Mouse (Mus musculus) heart, postnatal 0 days (tissue): ENCODE data around the gene Pigf. TPM values are rescaled to one million over a fixed set of nuclear protein-coding genes. Genes with fewer than 3 reads are reported as not detected.
"Not testable (repeated sequence)": the region's sequence is repeated elsewhere in the genome, so short reads cannot be mapped to it uniquely, and the experiment has no call there.

Source experiments
- ATAC-seq: fragments of 200-750 bp; cut with Nextera tagmentation; 2 replicates; pipeline ENCODE4 v1.8.0; 2017; ENCODE audit warnings: low read depth, moderate number of reproducible peaks, moderate library complexity; ENCODE audit not compliant: insufficient read depth
- DNase-seq: peaks from one replicate; pipeline ENCODE4 v3.0.0-alpha.2; 2016; ENCODE audit warnings: low spot score
- H3K27ac ChIP-seq: fragments of 300-500 bp; sonication (generic); 2 replicates; pipeline ENCODE4 v1.5.1; 2014; ENCODE audit warnings: low read depth, mild to moderate bottlenecking
- H3K27me3 ChIP-seq: fragments of 300-500 bp; sonication (generic); 2 replicates; pipeline ENCODE4 v1.6.1; 2014; ENCODE audit warnings: low read length, mixed read lengths; ENCODE audit not compliant: control insufficient read depth, insufficient read depth
- H3K36me3 ChIP-seq: fragments of 300-500 bp; sonication (generic); replicated peaks from 2 replicates; pipeline ENCODE4 v1.6.1; 2014; ENCODE audit warnings: low read length, mixed read lengths; ENCODE audit not compliant: control insufficient read depth, insufficient read depth
- H3K4me1 ChIP-seq: fragments of 300-500 bp; sonication (generic); 2 replicates; pipeline ENCODE4 v1.6.1; 2014; ENCODE audit warnings: antibody characterized with exemption; ENCODE audit not compliant: control insufficient read depth, insufficient read depth
- H3K4me2 ChIP-seq: fragments of 300-500 bp; sonication (generic); 2 replicates; pipeline ENCODE4 v1.6.1; 2014; ENCODE audit warnings: low read depth, mild to moderate bottlenecking, low read length, moderate library complexity
- H3K4me3 ChIP-seq: fragments of 300-500 bp; sonication (generic); 2 replicates; pipeline ENCODE4 v1.5.1; 2014; ENCODE audit warnings: low read depth, low read length
- H3K9ac ChIP-seq: fragments of 300-500 bp; sonication (generic); replicated peaks from 2 replicates; pipeline ENCODE4 v1.6.1; 2014; ENCODE audit warnings: low read depth, low read length, mixed read lengths
- H3K9me3 ChIP-seq: fragments of 300-500 bp; sonication (generic); replicated peaks from 2 replicates; pipeline ENCODE4 v1.6.1; 2016; ENCODE audit warnings: low read length; ENCODE audit not compliant: control insufficient read depth
- CTCF ChIP-seq: IDR thresholded peaks from 2 replicates; pipeline ENCODE4 v1.5.1; 2016; ENCODE audit warnings: antibody characterized with exemption, control low read depth, low read depth
- EP300 ChIP-seq: IDR thresholded peaks from 2 replicates; pipeline ENCODE4 v1.6.1; 2016; ENCODE audit warnings: antibody characterized with exemption, low read depth
- WGBS: fragments of 180-500 bp; shearing (Covaris S2); extraction: QIAGEN DNeasy Blood & Tissue Kit; methylation state at CpG from one replicate; pipeline ENCODE4 v1.1.7; 2014; 5-methylcytosine and 5-hydroxymethylcytosine counted together
- polyA plus RNA-seq: library from polyadenylated mRNA; unstranded; fragments of >200 nt; fragmentation: Nextera tagmentation; extraction: Ambion mirVana; gene quantifications from 2 replicates; pipeline ENCODE4 v1.2.1, GENCODE M21; 2015
- total RNA-seq: library from RNA; depleted of rRNA; stranded (reverse); fragments of >200 nt; gene quantifications from 2 replicates; pipeline ENCODE4 v1.2.3, GENCODE M21; 2014; ENCODE audit warnings: low replicate concordance; rRNA removed

Pigf gene
- 5.0 and 10.1 TPM in 2 replicates for total RNA-seq
- polyA plus RNA-seq: 9.0 and 12.2 TPM in 2 replicates

DNA sequence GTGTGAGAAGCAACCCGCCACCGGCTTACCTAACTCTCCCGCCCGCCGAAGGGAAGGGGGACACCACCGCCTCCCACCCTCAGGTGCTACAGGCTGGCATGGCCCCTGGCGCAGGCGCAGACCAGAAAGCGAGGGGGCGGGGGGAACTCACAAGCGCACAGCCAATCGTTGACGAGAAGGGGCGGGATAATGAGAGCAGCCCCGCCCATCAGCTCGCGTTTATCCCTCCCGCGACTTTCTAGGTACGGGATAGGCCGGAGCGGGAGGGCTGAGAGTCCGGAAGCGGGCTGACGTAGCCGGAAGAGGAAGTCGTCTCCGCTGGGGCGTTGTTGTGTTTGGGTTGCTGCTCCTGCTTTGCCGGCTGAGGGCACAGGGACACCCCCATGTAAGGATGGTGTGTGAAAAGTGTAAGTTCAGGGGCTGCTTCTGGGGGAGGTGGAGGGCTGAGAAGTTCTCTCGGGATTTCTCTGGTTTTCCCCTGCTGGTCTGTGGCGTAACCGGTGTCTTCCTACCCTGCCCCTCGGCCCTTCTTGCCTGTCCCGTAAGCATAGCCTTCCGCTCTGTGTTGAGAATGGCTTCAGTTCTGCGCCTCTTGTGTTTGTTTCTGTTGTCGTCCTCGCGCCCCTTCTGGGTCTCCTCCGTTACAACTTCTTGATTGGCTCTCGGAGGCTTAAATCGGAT is at the start of gene Pigf, which contains the start of gene Cript:
Pigf (minus strand) TSS at position 138 of the 681 bp plus-strand sequence.
Cript (plus strand) TSS at position 282 of the 681 bp plus-strand sequence.
- peaks cover 6% of the 10 kb centered on the region; the same call in 1 of the 2 replicates for H3K4me1 ChIP-seq
- peak within 1 kb of the TSS; percentile 99 for H3K4me2 ChIP-seq
- no peaks in the 10 kb centered on the region for H3K27me3 ChIP-seq
- peak; percentile 100 for ATAC-seq
- under 1% methylated on average over 41 of the region's 43 CpGs for WGBS
- H3K9ac ChIP-seq: peak within 1 kb of the TSS; percentile 77
- peaks cover 10% of the 10 kb centered on the region; the same call in 1 of the 2 replicates for H3K36me3 ChIP-seq
- peak within 1 kb of the TSS; percentile 74 for H3K4me3 ChIP-seq
- H3K9me3 ChIP-seq: no peaks in the 10 kb centered on the region
- H3K27ac ChIP-seq: peak within 1 kb of the TSS; percentile 68
- peak; percentile 99 for DNase-seq
- no peak for TF ChIP-seq EP300
- no peak for TF ChIP-seq CTCF

DNA sequence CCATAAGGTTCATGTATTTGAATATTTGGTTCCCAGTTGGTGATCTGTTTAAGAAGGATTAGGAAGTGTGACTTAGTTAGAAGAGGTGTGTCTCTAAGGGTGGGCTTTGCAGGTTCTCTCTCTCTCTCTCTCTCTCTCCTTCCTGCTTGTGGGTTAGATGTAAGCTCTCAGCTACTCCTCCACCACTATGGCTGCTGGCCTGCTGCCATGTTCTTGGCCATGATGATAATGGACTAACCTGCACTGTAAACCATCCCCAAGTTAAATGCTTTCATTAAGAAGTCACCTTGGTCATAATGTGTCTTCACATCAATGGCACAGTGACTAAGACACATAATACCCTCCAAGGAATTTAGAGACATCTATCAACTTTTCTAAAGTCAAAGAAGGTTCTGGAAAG is 48.3 kb upstream of the Pigf start:
- Histone ChIP-seq H3K9ac (no peak overlapping the region), H3K4me1 (no peaks in the 10 kb centered on the region), H3K4me3 (no peak overlapping the region), H3K9me3 (no peaks in the 10 kb centered on the region), H3K4me2 (no peak overlapping the region), H3K36me3 (no peaks in the 10 kb centered on the region), H3K27me3 (no peaks in the 10 kb centered on the region), H3K27ac (no peak overlapping the region)
- TF ChIP-seq CTCF (no peak), EP300 (no peak)
- ATAC-seq: no peak
- no peak for DNase-seq

DNA sequence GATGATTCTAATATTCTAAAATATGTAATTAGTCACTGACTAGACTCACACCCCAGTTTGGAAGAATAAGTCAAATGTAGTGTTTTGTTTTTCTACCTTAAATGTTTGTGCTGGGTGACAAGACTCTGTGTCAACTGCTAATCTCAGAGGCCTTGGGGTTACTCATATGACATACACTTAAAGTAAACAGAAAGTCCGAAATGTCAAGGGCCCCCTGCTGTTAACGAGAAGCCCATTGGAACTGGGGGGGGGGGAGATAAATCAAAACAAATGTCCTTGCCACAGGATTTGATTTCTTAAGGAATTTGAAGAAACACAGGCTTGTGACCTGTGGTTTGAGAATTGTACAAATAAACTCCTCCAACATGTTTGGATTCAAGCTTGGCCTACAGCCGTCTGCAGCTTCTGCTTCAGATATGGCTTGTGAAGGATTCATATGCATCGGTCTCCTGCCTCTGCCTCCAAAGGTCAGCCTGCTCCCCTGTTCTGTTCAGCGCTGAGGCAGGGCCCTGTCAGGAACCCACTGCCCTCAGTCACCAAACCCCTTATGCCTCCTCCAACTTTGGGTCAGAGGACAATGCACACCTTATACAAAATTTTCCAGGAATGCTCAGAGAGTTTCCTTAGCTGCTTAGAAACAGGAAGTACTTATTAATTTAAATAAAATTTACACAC is 47.7 kb upstream of the Pigf start:
- no peaks in the 10 kb centered on the region for H3K4me1 ChIP-seq
- H3K9ac ChIP-seq: no peak overlapping the region
- no peaks in the 10 kb centered on the region for H3K9me3 ChIP-seq
- TF ChIP-seq EP300 (no peak), CTCF (no peak)
- DNase-seq (no peak), ATAC-seq (no peak)
- H3K27ac ChIP-seq: no peak overlapping the region
- WGBS: 68% methylated on average over 5 of the region's 5 CpGs
- H3K4me2 ChIP-seq: no peak overlapping the region
- H3K4me3 ChIP-seq: no peak overlapping the region
- no peaks in the 10 kb centered on the region for H3K27me3 ChIP-seq
- no peaks in the 10 kb centered on the region for H3K36me3 ChIP-seq

DNA sequence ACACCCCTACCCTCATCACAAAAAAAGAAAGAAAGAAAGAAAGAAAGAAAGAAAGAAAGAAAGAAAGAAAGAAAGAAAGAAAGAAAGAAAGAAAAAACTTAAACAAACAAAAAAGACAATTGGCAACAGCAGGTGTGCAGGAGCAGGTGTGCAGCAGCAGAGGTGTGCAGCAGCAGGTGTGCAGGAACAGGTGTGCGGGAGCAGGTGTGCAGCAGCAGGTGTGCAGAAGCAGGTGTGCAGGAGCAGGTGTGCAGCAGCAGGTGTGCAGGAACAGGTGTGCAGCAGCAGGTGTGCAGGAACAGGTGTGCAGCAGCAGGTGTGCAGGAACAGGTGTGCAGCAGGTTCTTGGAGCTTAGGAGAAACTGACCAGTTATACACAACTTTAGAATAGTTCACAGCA is 47.0 kb upstream of the Pigf start:
- not testable (repeated sequence) for H3K27me3 ChIP-seq, DNase-seq, H3K9me3 ChIP-seq, H3K4me3 ChIP-seq, ATAC-seq, H3K9ac ChIP-seq, H3K27ac ChIP-seq, H3K4me1 ChIP-seq, H3K4me2 ChIP-seq, H3K36me3 ChIP-seq
- WGBS: 86% methylated on average over 1 of the region's 1 CpGs

DNA sequence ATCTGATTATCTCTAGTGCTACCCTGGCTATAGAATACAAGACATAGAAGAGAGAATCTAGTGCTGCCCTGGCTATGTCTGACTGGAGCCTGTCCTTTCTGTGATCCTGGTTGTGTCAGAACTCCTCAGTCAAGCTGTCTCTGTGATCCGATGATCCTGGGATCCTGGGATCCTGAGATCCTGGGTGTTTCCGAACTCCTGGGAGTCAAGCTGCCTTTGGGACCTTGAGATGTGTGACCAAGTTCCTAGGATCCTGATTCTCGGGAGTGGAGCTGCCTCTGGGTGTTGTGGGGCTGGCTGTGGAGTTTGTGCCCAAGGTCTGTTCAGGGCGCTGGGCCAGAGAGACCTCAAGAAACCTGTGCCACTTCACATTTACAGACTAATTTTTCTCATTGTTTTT is 43.8 kb upstream of the Pigf start:
- Histone ChIP-seq H3K9me3 (no peaks in the 10 kb centered on the region), H3K27ac (no peak overlapping the region), H3K4me1 (no peaks in the 10 kb centered on the region), H3K4me2 (no peak overlapping the region), H3K36me3 (no peaks in the 10 kb centered on the region), H3K4me3 (no peak overlapping the region), H3K27me3 (no peaks in the 10 kb centered on the region), H3K9ac (no peak overlapping the region)
- no peak for TF ChIP-seq CTCF
- TF ChIP-seq EP300: no peak
- ATAC-seq: no peak
- WGBS: 78% methylated on average over 4 of the region's 4 CpGs
- no peak for DNase-seq
